Mouse (Mus musculus) urinary bladder, adult 2 months (tissue): ENCODE results near the gene Mvb12b. TPM values are rescaled to one million over a fixed set of nuclear protein-coding genes. Genes with fewer than 3 reads are reported as not detected.

Experiments used
- DNase-seq: peaks from one replicate; pipeline ENCODE4 v3.0.0; 2022; ENCODE audit warnings: low spot score
- polyA plus RNA-seq: library from polyadenylated mRNA; depleted of rRNA; stranded (reverse); fragments of >200 nt; gene quantifications from 2 replicates; pipeline ENCODE4 v1.2.3, GENCODE M21; 2012

The Mvb12b gene
- polyA plus RNA-seq, 1 experiment = 15.1 TPM

GRCm38 (mm10) chr2:33720380-33720898, 167.3 kb downstream of the Mvb12b start:
- no peak for DNase-seq

DNA sequence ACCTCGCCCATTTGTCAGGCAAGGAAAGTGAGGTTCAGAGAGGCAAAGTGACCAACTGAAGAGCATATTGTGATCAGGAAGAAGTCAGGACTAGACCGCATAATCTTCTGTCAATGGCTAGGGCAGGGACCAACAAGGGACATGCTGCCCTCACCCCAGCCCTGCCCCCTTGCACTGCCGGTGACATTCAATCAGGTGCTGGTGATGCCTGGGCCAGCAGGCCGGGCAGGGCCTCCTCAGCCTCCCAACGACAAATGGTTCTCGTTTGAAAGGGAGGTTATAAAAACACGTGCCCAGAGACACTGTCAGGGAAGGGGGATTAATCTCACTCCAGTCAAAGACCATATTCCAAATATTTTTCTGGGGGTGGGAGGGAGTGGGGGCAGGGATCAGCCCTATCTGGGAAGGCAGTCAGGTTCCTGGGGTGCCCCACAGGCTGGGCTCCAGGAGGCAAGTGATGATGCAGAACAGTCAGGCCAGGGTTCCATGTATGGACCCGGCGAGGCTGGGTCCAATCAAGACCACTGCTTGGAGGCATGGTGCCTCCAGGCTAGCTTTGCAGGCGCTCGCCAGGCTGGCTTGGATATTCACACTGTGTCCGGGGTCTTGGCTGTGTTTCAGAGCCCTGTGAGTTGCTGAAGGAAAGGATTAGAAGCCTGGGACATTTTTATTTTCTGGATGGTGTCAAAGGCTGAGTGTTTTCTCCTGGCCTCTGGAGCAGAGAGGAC, 168.2 kb downstream of the Mvb12b start:
- no peak for DNase-seq

DNA sequence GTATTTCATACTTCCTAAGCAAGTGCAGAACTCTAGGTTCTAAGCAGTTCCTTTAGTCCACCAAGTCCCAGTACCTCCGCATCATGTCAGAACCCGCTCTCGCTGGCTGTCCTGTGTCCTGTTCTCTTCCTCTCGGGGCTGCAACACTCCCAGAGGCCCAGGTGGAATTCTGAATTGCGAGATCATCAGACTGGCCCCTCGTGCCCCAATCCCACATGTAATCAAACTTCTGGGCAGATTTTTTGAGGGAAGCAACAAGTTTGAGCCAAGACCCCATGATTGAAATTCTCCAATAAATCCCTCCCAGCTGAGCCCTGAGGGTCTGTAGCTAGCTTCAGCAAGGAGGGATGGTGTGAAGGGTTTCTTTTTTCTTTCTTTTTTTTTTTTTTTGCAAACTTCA, 169.2 kb downstream of the Mvb12b start:
- no peak for DNase-seq

- DNase-seq = no peak
Measured at GRCm38 (mm10) chr2:33717821-33718351, 169.9 kb downstream of the Mvb12b start.

DNA sequence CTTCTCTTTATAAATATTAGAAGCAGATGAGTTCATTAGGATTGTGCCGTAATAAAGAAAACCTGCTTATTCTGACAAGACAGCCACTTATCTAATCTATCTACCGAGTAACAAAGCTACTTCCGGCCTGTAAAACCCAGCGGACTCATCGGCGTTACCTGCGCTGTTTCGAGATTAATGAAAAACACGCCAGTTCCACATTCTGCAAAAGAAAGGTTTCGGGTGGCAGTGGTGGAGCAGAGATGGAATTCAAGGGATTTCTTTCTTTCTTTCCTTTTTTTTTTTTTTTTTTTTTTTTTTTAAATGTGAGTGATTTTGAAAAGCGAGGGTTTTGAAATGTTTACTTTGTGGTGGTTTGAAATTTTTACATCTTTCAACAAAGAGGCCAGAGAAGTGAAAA, 170.4 kb downstream of the Mvb12b start:
- DNase-seq = no peak

DNA sequence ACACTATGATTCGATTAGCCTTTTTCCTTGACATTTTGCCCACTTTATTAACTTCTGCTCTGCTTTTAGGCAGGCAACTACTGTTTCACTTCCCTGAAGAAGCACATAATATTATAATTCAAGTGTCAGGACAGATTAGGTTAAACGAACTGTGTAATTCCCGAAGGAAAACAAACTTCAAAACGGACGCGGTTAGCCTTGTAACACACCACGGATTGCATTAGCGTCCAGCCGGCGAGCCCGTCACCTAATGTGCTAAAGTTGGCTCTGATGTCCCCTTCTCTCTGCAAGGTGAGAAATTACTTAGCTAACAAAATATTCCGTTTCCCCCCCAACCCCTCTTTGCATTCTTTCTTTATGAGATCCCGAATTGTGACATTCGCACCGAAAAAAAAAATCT, 170.9 kb downstream of the Mvb12b start:
- DNase-seq = no peak

DNA sequence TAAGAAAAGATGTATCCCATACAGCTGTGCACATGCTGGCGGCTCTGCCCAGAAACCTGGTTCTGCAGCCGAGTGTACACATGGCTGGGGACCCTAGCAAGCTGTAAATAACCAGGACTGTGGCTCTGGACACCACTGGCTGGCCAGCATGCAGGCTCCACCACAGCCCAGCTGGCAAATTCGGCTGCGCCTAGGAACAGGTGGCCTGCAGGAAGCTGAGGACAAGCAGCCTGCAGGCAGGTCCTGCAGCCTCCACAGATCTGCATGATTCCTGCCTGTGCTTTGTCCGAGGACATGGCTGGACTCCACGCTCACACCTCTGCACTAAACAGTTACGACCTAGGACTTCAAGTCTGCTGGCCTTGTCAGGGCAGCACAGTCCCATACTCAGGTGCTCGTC, 172.8 kb downstream of the Mvb12b start:
- DNase-seq = no peak

DNA sequence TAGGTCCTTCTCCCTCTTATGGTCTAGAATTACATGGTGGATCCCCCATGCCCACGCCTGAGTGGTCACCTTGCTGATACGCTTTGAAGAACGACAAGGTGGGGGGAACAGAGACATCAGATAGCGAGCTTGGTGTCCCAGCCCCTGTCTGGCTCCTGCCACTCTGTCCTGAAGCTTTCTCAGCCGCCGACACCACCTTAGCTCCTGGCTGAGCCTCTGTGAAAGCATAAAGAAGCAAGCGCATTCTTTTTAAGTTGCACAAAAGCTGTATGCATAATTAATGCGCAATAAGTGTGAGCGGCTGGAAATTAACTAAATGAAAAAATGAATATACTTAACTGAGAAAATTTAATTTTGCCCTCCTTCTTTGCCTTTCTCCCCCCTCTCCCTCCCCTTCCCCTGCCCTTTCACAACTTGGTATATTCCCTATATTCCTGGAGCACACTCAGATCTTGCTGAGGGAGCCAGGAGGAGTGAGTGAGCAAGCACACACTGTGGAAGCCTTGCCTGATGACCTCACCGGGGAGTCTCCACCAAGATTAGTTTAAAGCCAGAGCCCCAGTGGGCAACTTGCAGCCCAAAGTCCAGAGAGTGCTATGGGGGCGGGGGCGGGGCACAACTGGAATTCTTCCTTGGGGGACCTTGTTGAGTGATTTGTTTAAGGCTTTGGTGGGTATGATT, 174.0 kb downstream of the Mvb12b start:
- no peak for DNase-seq

GRCm38 (mm10) chr2:33712811-33713210, 174.9 kb downstream of the Mvb12b start:
- DNase-seq = peak; percentile 10

- DNase-seq = no peak
Measured at GRCm38 (mm10) chr2:33708831-33709230, 178.9 kb downstream of the Mvb12b start.

- DNase-seq = no peak
Measured at GRCm38 (mm10) chr2:33708096-33708495, 179.7 kb downstream of the Mvb12b start.

DNA sequence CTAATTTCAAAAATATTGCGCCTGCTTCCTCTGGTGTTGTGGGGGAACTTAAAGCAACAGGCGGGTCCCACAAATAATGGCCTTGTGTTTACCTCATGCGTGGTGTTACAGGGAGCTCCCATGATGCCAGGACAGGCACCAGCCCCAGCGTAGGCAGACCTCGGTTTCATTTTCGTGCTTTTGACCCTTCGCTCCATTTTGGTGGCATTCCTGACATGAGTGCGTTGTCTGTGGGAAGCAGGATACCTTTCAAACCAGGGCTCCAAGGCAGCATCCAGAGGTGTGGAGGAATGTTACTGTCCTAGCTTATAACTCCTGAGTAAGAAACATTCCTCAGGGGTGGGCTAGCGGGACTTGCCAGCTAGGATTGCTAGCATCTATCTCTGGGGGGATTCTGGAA, 181.3 kb downstream of the Mvb12b start:
- DNase-seq = no peak

DNA sequence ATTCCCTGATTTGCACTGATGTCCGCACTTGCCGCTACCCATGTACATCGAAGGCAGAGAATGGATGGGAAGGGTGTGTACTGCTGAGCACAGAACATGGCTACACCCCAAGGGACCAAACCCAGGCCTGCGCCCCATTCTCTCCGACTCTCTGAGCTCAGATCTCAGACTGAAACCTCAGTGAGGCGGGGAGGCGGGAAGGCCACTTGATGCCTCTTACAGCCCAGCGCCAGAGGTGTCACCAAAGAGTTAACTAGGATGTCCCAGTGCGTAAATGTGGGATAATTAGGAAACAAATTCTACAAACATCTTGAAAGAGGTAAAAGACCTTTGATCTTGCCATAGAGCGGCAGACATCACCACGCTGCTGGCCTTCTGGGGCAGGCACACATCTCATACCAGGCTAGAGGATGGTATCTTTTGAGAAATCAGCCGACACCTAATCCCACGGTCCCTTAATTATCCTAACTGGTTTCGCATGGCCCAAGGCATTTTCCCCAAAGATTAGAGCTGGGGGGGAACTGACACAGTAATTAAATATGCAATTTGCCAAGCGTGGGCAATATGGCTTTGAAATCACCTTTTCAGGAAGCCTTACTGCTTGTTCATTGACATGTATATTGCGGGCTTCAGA, 181.9 kb downstream of the Mvb12b start:
- no peak for DNase-seq

GRCm38 (mm10) chr2:33703286-33703685, 184.5 kb downstream of the Mvb12b start:
- no peak for DNase-seq

DNA sequence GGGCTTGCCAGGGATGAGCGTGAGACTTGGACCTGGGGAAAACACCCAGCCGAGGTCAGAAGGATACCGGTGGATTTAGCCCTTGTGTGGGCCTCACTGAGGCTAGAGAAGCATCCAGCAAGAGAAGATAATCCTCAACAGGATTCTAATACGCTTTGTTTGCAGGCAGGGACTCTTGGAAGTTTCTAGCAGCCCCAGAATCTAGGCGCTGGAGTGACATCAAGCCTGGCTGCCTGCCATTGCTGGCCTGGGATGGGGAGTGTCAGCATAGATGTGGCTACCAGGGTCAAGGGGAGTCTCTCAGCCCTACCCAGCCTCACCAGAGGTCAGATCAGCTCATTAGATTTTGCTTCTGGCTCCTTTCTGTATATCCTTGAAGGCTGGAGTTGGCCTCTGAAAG, 185.0 kb downstream of the Mvb12b start:
- no peak for DNase-seq

- no peak for DNase-seq
Measured at GRCm38 (mm10) chr2:33701446-33701815, 186.3 kb downstream of the Mvb12b start.

- no peak for DNase-seq
Measured at GRCm38 (mm10) chr2:33700581-33701445, 186.9 kb downstream of the Mvb12b start.

DNA sequence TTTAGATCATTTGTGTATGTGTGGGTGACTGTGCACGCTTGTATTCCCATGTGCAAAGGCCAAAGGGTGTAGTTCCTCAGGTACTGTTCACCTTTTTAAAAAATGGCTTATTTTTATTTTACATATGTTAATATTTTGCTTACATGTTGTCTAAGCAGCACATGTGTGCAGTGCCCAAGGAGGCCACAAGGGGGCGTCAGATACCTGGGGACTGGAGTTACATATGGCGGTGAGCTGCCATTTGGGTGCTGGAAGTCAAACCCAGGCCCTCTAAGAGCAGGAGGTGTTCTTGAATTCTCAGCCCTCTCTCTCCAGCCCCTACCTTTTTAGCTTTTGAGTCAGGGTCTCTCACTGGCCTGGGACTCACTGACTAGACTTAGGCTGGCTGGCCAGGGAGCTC, 188.8 kb downstream of the Mvb12b start:
- no peak for DNase-seq

DNA sequence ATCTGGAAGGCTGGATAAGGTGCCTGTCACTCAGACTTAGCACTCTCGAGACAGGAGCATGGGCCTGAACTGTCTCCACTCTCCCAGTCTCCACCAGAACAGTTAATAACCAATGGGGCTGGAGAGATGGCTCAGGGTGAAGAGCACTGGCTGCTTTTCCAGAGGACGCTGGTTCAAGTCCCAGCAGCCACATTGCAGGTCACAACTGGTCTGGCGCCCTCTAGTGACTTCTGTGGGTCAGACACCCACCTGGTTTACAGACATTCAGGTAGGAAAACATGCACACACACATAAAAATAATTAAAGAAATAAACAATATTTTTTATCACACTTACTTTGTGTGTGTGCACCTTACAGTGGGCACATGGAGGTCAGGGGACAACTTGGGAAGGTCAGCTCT, 191.3 kb downstream of the Mvb12b start:
- DNase-seq = no peak

- no peak for DNase-seq
Measured at GRCm38 (mm10) chr2:33693931-33694330, 193.8 kb downstream of the Mvb12b start.

DNA sequence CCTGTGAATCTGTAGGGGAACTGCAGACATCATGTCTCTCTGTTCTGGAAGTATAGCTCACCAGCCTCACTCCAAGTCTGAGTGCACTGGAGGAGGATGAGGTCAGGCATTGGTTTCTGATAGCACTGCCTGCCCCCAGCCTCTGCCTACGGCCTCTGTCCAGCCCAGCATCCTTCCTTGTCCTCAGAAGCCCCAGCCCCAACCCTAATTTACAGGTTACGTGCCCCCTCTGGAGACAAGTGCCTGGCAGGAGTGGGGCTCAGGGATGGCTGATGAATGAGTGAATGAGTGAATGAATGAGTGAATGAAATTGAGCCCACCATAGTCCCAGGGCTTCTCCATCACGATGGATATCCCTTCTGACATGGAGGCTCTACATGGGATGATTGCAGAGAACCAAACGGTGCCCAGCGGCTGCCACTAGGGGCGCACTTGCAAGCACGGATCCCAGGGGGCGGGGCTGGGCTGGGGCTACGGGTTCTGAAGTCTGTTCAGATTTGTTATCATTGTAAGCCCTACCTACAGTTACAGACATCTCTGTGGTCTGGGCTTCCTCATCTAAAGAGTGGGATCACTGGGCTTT, 197.8 kb downstream of the Mvb12b start:
- DNase-seq = no peak
